Mouse (Mus musculus): ENCODE measurements around the gene Rhbdl2.

Gene Rhbdl2

DNA sequence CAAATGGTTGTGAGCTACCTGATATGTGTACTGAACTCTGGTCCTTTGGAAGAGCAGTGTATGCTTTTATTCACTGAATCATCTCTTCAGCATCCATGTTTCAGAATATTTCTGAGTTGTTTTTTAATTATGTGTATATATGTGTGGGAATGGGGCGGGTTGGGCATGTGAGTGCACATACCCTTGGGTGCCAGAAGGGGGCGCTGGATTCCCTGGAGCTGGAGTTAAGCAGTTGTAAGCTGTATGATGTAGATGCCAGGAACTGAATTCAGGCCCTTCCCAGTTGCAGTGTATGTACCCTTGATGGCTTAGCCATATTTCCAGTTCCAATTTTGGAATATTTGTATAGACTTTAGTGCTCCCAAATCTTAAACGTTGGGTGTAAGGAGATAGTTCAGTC, 24.9 kb downstream of the Rhbdl2 start:
- no peak for DNase-seq (ENCODE audit: low spot score in 2 of 2)

DNA sequence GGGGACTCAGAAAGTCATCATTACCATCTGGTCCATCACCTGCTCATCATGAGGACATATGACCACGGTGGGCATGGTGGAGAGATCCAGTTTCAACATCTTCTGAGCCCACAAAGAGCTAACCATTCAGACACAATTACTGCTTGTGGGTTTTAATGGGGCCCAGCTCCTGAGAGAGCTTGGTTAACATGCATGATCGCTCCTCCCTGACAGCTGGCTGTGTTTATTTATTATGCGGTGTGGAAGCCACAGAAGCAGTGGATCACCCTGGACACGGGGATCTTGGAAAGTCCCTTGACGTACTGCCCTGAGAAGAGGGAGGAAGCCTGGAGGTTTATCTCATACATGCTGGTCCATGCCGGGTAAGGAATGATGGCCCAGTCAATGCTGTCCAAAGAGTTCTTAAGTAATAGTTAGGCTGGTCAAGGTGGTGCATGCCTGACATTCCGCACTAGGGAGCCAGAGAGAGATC, 26.4 kb downstream of the Rhbdl2 start:
- DNase-seq (ENCODE audit: low spot score in 2 of 2), result no peak

DNA sequence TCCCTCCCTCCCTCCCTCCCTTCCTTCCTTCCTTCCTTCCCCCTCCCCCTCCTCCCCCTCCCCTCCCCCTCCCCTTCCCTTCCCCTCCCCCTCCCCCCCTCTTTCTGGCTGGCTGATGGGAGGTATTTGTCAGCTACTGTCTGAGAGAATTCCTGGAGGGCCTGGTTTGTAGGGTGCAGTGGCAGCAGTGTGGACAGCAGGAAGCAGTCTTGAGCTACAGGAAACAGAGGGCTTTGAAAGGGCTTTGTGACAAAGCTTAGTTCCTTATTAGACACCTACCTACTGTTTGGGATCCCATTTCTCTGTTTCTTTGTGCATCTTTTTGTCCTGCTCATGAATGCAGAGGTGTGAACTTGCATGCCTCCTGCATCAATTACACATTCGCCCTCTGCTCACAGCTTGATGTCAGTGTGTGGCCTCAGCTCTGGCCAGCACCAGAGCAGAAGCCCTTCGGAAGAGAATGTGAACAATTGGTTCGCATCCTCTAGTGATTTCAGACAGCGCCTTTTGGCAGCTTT, 31.5 kb downstream of the Rhbdl2 start:
- DNase-seq (ENCODE audit: low spot score in 2 of 2), result peak in 1 of 2 experiments; percentile 10

DNA sequence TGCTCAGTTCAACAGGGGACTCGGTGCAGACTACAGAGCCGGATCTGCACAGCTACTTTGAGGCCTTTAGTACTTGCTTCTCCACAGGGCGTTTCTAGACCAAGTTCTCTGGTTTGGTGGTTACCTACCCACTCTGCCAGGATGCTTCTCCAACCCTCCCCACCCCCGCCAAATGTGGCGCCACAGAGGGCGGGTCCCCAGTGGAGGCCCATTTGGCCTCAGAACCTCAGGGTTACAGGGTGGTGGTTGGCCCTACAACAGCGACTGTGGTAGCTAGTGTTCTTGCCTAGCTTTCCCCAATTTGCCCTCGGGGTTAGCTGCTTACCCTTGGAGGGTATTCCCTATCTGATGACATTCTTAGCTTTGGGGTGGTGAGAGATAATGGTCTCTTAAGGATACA, 54.5 kb downstream of the Rhbdl2 start:
- no peak for DNase-seq (ENCODE audit: low spot score in 2 of 2)

DNA sequence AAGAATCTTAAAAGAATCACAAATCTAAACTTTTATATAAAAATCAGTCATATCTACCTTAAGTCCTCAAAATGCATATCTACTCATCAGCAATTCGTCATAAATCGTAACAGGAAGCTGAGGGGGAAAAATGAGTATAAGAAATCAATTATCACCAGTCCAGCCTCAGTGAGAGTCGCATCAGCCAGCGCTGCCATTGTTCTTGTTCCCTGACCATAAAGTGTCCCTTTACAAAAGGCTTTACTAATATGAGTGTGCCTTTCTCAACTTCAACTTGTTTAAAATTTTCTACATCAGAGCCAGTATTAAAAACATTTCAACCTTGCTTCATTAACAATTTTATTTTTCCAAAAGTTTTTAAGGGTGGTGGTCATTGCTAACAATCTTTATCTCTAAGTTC, 69.2 kb downstream of the Rhbdl2 start:
- no peak for DNase-seq (ENCODE audit: low spot score in 2 of 2)

DNA sequence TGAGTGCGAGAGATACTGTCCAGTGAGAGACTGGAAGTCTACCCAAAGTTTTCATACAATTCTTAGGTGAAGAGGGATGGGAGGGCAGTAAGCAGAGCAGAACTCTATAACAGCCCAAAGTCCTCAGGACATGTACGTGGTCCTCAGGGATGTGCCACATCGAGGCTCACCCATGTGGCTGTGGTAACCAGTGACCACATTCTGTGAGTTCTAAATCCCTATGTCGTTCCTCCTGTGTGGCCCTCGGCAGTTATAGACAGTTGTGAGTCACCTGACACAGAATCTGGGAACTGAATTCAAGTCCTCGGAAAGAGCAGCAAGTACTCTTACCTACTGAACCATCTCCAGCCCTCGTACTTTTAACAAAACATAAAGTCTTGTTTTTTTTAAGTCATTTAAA, 70.4 kb downstream of the Rhbdl2 start:
- no peak for DNase-seq (ENCODE audit: low spot score in 2 of 2)

DNA sequence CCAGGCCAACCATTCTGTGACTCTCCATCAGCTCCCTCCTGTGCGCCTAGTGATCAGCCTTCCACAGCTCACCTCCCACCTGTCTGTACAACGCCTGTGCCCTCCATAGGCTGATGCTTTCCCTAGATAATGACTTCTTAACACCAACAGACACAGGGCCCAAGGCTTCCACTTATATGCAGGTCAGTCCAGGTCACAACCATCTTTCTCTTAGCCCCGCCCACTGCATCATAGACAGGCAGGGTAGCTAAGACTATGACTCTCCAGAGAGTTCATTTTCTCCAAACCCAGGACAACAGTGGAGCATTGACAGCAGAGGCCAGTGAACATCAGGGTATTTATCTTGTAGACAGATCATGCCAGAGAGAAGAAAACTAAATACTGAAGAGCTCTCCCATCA, 71.7 kb downstream of the Rhbdl2 start, which contains the start of gene 4933427I04Rik:
Gene 4933427I04Rik (plus strand): TSS at position 301 of the 400 bp plus-strand sequence.
- DNase-seq (ENCODE audit: low spot score in 2 of 2), result no peak

DNA sequence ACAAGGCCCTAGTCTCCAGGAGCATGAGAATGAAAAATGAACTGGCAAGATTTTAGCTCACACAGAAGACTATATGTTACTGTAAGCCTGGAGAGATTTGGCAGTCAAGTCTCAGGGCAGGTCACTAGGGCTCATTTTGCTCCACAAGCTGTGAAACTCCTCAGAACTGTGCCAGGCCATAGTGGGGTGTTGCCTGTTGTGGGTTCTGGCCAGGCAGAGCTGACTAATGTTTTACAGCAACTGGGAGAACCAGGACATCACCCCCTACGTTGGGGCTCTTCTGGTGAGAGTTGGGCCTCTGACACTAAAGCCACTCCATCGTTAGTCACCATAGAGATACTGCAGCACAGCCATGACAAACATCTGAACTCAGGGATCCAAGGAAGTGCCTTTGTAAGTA, 72.1 kb downstream of the Rhbdl2 start:
- DNase-seq (ENCODE audit: low spot score in 2 of 2), result no peak

DNA sequence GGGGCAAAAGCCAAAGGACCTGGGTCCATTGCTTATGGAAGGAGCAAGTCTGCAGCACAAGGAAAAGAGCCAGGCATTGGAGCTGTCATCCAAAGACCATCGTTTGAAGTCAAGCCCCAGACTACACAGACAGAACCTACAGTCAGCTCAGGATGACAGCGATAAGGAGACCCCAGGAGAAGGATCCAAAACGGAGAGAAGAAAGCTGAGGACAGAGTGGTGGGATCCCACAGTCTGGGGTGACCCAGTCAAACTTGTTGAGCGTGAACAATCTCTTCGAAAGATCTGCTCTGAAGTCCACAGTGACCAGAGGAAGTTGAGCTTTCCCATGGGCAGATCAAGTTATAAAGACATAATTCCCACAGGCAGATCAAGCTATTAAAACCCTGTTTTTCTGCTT, 72.9 kb downstream of the Rhbdl2 start:
- no peak for DNase-seq (ENCODE audit: low spot score in 2 of 2)
